Mouse (Mus musculus) heart, postnatal 14 days (tissue): ENCODE data around the gene Rapgef4. TPM values are rescaled to one million over a fixed set of nuclear protein-coding genes. Genes with fewer than 3 reads are reported as not detected.

ENCODE experiments used
- DNase-seq, 2 experiments: peaks; one replicate each; pipeline ENCODE4 v3.0.0; 2021 to 2022
- intact Hi-C: fragments of 180-260 bp; cut with DNase I; formaldehyde crosslinking; loops from one replicate; pipeline ENCODE4 v1.15.1; 2025
- total RNA-seq, 2 experiments: library from RNA; stranded (reverse); gene quantifications; 2 replicates each; pipeline ENCODE4 v1.2.3; 2021

The Rapgef4 gene
- total RNA-seq, 2 experiments from 2014 or later = 18.9 to 19.3 TPM

DNA sequence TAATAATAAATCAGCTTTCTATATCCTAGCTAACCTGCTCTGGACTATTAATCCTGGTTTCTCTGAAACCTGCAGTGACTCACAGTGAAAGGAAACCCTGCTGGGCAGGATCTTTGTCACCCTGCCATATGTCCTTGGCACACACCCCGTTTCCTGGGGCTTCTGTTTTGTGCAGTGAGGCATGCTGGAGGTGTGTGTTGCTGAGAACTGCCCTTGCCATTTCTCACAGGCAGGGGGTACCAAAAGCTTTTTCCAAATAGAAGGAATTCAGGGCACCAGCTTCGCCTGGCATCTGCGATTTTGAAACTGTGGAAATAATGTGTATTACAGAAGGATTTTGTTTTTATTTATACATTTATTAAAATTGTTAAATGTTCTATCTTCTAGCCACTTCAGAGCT, 40.8 kb downstream of the Rapgef4 start:
- peak; percentile 19 to 37 for DNase-seq
- intact Hi-C loops = no loop called here

DNA sequence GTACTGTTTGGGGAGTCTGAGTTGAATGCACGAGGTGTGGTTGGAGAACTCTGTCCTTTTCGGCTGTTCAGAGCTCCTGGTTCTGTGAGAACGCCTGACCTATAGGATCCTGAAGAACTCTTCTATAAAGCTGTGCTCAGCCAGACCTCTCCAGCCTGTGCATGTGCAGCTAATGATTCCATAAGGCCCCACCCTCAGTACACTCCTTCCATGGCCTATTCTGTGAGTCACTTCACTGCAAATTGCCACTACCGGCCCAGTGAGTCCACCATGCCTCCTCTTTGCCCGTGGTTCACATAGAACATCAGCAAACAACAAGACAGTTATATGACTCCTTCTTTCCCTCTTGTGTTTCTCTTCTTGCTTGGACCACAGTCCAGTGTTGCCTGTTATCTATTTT, 42.8 kb downstream of the Rapgef4 start:
- no peak for DNase-seq
- intact Hi-C loops = no loop called here

DNA sequence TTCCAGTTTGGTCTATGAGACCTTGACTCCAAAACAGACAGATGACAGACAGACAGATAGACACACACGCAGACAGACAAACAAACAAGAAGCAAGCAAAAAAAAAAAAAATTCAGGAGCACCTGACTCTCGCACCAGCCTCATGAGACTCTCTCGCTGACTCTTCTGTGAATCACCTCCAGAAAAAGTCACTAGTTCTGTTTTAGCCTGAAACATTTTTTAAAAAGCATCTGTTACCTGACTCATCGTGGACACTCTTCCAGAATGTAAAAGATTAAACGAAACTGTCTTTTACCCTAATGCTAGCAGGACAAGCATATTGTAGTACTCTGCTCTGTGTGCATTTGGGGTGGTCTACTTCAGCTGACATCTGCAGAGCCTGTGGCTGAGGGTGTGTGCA, 44.6 kb downstream of the Rapgef4 start:
- intact Hi-C loops = no loop called here
- DNase-seq = no peak

DNA sequence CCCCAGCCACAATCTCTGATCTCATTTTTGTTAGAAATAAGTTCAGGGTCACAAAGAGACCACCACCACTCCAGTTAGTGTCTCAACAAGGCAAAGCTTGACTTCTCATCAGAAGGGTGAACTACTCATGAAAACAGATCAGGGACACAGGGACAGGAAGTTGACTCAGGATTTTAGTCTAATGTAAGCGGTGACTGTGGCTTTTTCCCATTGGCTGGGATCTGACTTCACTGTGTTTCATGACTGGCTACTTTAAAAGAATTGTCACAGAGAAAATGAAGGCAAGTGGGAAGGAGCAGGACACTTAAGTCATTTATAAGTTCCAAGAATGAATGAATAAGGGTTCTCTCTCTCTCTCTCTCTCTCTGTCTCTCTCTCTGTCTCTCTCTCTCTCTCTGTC, 45.5 kb downstream of the Rapgef4 start:
- intact Hi-C loops = no loop called here
- no peak for DNase-seq

DNA sequence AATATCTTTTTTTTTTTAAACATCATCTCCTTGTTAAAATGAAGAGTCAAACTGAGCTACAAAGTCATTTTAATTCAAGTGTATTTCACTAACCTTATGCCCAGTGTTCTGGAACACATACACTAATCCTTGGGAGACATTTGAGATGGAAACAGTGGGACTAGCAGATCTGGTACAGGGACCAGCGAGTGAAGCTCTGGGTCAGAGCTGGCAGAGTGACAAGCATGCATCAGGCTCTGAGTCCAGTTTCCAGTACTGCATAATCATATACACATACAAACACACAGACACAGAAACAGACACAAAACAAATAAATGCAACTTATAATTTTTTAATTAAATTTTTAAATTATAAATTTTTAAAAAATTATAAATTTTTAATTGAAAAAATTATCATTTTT, 48.0 kb downstream of the Rapgef4 start:
- DNase-seq = no peak
- intact Hi-C loops = no loop called here

DNA sequence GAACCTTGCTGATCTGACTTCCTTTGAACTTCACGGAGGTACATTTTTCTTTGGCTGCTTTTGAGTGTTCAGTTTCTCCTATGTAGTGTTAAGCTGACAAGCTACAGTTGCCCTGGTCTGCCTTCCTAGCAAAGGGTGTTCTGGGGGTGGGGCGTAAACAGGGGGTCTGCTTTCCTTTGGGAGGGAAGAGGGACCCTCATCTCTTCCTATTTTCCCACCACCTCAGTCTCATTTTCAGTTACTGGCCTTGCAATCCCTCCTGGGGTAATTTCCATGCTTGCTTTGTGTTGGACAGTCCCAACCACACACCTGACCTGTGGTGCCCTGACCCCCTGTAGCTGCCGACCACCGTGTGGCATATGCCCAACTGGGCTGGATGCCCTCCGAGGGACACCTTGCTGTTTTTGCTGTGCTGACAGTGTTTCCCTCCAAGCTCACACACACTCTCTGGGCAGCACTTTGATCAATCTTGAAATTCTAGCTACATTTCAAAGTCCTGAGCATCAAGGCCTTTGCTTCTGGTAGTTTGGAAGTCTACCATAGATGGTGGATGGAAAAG, 48.6 kb downstream of the Rapgef4 start:
- intact Hi-C loops = no loop called here
- no peak for DNase-seq

DNA sequence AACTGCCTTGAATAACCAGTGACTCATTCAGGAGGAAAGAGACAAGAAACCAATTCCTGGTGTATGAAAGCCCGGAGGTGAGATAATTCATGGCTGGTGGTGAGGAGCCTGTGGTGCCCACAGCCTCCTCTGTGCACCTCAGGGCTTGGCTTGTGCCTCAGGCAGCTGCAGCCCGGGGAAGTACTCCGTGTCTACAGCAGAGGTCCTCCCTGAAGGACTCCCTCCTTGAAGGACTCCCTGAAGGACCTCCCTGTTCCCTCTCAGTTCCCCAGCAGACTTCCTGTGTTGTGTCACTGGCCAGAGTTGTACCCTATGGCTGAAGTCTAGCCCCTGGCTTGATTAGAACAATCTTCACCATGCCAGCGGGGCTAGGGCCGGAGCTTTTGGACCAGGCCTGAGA, 50.7 kb downstream of the Rapgef4 start:
- DNase-seq = no peak
- intact Hi-C loops = no loop called here

DNA sequence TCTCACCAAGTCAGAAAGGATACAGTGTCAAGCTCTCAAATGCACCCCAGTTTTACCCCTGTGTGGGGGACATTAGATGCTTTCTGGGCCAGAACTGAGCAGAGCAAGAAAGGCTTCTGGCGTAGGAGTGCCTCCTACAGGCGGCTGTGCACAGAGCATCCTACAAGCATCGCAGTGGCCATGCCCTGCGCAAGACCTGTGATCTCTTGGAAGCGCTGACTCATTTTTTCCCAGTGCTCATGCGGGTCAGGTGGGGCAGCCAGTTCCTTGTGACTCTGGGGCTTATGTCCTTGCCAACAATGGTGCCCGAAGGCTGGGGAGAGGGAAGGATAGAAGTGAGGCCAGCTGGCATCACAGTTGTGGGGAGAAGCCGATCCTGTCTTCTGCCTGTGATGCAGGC, 54.6 kb downstream of the Rapgef4 start:
- DNase-seq = peak; percentile 45 to 64
- intact Hi-C loops = loop anchor here (5.0 kb wide), 5 partner anchors 68 to 1242 kb away; no protein-coding TSS in a partner anchor

DNA sequence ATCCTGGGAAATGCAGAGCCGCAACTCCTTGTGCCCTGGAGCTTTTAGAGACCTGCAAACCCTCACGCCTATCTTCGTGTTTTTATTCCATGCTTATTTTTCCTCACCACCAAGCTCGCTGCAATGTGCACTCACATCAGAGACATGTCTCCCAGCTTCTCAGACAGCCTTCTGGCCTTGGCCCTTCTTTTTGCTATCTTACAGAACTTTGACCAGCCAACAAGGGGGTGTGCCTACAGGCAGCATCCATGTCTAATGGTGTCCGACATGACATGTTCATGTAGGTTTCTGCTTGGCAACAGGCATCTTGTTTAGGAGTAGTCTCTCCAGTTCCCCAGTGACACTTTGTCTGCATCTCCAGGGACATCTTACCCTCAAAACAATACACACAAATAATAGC, 56.3 kb downstream of the Rapgef4 start:
- intact Hi-C loops = loop anchor here (5.0 kb wide), 5 partner anchors 70 to 1240 kb away; no protein-coding TSS in a partner anchor
- DNase-seq = no peak

DNA sequence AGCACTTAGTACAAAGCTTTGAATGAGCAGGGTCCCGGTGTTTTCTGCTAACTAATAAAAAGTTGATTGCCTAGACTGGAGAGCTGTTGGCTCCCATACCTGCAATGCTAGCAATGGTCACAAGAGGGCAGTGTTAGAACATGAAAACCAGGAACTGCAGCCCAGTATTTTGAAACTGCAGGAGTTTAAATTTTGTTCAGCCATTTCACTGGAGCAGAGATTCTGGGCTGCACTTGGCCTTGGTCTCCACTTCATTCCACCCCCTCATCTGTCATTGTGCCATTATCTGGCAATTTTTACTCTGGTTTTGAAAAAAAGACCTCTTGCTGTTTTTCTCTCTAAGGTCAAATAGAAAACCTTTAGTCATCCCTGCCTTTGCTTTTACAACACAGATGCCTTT, 57.2 kb downstream of the Rapgef4 start:
- intact Hi-C loops = loop anchor here (1.0 to 5.0 kb wide), 8 partner anchors 55 to 1239 kb away; no protein-coding TSS in a partner anchor
- DNase-seq = peak; percentile 86 to 90

DNA sequence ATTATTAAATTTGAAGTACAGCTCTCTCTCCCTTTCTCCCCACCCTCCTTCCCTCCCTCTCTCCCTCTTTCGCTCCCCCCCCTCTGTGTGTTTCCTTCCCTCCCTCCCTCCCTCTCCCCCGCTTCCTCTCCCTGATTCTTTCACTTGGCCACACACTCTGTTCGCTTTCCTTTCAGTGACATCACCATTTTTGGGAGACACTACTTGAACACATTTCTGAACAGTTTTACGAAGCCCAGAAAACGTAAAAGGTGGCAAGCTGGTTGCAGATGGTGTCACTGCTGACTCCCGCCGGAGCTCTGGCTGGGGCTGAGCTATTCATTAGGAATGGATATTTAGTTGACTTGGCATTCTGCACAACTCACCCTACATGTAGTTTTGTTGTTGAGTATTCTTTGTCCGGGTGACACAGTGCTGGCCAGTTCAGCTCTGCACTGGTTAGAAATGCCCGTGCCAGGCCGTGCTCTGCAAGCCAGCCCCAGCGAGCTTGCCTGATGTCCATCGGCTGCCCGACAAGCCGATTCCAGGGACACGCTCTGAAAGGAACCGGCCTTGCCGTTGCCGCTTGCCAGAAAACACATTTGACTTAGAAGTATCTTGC, 57.7 kb downstream of the Rapgef4 start:
- intact Hi-C loops = loop anchor here (1.0 to 5.0 kb wide), 8 partner anchors 54 to 1239 kb away; no protein-coding TSS in a partner anchor
- peak; percentile 43 to 55 for DNase-seq

DNA sequence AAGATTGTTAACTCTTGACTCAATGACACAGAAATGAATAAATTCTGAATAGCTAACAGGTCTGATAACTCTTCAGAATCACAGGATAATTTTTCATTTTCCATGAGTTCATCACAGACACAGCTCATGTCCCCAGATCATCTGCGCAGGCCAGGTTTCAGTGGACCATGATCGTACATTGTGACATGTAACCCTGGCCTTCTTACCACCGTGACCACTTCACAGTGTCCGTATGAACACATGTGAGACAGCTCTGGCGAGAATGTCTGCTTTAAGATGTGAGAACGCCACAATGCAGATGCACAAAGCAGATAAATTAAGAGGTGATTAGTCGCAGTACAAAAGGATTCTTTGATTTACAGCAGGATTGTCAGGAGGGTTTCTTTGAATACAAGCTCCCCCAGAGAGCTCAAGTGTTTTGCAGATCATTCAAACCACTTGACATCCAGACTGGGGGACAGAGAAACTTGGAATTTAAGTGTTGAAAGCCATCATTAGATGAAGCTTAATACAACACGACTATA, 58.5 kb downstream of the Rapgef4 start:
- intact Hi-C loops = loop anchor here (2.0 to 5.0 kb wide), 6 partner anchors 53 to 1238 kb away; no protein-coding TSS in a partner anchor
- DNase-seq = no peak

DNA sequence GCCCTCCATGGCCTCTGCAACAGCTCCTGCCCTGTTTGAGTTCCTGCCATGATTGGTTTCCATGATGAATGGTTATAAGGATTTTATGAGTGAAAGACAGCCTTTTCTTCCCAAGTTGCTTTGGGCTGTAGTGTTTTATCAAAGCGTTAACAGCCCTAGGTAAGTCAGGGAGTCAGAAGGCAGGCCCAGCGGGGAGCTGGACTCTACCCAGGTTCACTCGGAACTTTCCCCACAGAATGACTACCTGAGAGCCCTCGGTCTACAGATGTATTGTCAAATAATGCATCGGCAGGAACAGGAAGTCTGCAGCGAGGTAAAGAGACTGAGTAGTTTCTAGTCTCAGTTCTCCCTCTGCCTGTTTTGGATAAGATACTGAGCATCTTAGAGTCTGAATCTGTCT, 60.0 kb downstream of the Rapgef4 start:
- no peak for DNase-seq
- intact Hi-C loops = no loop called here

DNA sequence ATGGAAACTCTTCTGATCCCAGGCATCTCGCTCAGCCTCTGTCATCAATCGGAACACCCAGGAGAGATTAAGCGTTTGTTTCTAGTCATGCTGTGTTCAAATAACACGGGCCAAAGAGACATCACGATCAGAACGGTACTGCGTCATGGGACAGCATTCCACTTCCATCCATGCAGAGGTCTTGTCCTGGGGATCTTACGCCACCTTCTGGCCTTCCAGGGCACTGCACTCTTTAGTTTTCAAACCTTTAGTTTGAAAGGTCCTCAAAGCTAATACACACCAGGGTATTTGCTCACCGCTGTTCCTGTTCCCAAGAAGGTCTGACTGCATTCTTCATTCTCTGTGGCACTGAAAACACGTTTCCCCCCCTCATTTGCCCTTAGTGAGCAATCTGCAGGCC, 61.1 kb downstream of the Rapgef4 start:
- DNase-seq = no peak
- intact Hi-C loops = no loop called here

DNA sequence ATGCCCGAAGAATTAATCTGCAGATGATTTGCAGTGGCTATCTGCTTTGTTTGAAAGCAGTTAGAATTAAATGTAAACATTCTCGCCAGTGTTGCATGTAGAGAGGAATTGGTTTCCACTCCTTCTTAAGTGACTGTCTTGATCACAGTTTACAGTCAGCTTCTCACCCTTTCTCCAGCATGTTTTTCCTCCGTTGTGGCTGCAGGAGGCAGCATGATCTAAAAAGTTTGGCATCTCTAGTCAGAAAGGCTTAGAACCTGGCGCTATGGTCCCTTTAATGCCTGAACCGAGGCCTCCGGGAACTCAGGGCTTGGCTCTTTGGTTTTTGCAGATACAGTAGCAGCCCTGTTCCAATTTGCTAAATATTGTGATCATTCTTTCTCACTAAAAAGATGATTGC, 63.2 kb downstream of the Rapgef4 start:
- peak; percentile 18 to 23 for DNase-seq
- intact Hi-C loops = no loop called here

DNA sequence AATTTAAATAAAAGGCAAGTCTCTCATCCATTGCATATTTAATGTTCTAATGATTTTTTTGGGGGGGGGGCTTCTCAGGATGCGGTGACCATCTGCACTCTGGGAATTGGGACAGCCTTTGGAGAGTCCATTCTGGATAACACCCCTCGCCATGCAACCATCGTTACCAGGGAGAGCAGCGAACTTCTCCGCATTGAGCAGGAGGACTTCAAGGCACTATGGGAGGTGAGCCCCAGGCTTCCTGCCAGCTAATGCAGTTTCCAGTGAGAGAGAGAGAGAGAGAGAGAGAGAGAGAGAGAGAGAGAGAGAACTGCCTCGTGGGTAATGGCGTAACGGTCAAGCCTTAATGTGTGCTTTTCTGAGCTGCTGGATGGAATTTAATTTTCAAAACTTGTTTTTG, 64.0 kb downstream of the Rapgef4 start:
- intact Hi-C loops = no loop called here

DNA sequence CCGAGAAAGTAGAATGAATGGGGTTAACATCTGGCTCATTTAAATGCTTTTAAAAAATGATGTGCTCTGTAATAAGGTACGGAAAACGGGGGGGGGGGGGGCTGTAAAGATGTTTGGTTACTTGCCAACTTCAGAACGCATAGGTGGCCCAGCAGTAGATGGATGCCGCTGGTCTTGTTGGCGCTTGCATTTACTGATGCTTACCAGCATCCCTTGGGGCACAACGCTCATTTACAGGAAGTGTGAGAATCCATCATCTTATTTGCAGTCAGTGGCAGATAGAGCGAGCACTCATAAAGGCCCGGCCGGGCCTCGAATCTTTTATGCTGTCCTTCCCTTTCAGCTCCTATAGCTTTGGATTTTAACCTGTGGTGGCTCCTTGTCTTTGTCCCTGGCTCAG, 64.6 kb downstream of the Rapgef4 start:
- intact Hi-C loops = no loop called here
- no peak for DNase-seq

More for the DNA sequence above, 64.0 kb downstream of the Rapgef4 start:
- DNase-seq = no peak

DNA sequence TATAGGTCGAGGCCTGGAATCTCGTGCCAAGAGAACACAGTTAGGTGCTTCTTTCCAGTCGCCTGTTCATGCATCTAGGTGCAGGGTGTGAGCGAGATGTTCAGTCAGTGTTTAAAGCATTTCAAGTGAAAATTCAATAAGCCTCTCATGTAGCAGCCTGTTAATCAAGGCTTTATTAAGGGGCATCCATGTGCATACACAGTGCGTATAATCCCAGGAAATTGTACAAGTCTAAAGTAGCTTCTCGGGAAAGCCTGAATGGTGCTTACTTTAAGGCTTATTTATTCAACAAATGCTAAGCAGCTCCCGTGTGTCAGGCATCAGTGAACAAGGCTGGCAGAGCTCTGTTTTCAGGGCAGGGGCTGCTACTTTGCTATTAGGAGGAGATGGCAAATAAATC, 69.4 kb downstream of the Rapgef4 start:
- intact Hi-C loops = loop anchor here (5.0 kb wide), 1 partner anchor 42 kb away; no protein-coding TSS in a partner anchor

DNA sequence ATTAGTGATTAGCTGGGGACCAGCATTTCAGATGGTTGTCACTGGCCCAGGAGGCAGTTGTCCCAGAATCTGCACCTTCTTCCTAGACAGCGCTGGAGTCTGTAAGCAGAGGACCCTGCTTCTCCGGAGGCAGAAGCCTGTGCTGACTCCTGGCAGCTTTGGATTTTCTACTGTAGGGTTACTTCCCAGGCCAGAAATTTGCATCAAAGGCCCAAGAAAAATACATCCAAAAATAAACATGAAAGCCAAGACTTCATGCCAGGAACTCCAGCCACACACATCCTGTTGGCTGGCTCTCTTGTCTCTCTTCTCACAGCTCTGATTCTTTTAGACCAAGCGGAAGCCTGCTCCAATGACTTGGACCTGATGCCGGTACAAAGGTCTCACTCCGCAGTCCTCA, 73.2 kb downstream of the Rapgef4 start:
- intact Hi-C loops = loop anchor here (5.0 kb wide), 1 partner anchor 38 kb away; no protein-coding TSS in a partner anchor
- DNase-seq = peak; percentile 34 to 39

More for the DNA sequence above, 69.4 kb downstream of the Rapgef4 start:
- no peak for DNase-seq

DNA sequence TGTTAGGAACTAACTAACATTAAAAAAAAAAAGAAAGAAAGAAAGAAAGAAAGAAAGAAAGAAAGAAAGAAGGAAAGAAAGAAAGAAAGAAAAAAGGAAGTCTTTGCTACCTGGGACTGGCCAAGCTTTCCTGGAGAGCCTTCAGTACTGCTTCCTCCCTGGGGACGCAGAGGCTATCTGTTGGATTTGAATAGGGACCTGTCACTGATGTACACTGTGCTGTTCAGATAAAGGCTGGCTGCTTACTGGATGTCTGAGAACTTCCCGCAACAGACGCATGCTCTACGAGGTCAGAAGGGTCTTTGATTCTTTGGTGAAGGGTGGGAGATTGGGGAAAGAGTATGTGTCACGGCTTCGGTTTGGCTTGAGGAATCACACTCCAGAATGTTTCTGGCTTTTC, 73.7 kb downstream of the Rapgef4 start:
- no peak for DNase-seq
- intact Hi-C loops = loop anchor here (5.0 kb wide), 1 partner anchor 38 kb away; no protein-coding TSS in a partner anchor

DNA sequence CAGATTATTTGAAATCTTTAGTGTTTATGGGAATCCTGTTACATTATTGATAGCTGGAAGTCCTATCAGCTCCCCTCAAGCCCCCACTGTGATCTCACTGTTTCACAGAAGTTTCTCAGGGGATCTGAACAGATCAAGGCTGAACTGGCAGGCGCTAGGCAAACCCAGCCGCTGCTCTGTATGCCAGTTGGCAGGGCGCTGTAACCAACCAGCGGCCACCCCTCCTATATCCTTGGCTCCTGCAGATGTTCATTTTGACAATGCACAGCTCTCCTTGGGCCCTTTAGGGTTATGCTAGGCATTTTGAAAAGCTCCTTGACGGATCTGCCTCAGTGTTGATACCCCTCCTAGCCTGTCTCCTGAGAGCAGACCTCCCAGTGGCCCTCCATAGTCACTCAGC, 74.4 kb downstream of the Rapgef4 start:
- DNase-seq = no peak
- intact Hi-C loops = no loop called here
